Mouse (Mus musculus): ENCODE results near the gene Sin3a. TPM values are rescaled to one million over a fixed set of nuclear protein-coding genes. Genes with fewer than 3 reads are reported as not detected.

Sin3a gene
- 26.0 and 28.8 TPM in 2 replicates for polyA plus RNA-seq (2015; fragmentation: Nextera tagmentation; extraction: Ambion mirVana)

DNA sequence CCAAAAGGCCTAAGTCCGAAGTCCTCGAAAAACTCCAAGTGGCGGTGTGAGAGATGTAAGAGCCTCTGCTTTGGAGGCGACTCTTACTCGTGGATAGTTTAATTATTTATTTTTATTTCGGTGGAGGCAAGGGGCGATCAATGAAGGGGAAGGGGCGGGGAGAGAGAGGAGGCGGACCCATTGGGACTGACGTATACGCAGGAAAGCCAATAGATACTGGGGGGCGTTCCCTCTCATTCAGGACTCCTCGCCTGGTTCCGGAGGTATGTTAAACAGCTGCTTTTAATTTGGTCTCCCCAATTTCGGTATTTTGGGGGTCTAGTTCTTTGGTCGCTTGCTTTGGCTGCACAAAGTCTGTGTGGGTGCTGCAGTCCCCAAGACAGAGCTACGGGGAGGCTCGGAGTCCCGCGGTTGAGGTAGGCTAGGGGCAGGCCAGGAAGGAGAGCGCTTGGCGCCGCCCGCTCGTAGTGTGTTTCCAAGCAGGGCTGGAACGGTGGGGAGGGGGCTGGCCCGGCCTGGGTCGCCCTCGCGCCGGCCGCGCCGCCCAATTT lies at the start of gene Sin3a:
TSS of gene Sin3a (plus strand) at position 240 of the 551 bp plus-strand sequence.
- H3K27me3 ChIP-seq = no peaks in the 10 kb centered on the region
- 0 out of 2 replicates have a peak, but pooled peaks cover 4% of the 10 kb centered on the region for H3K36me3 ChIP-seq
- peaks cover 30% of the 10 kb centered on the region for H3K4me1 ChIP-seq (replicated peaks)
- ATAC-seq (ENCODE audit: low FRiP score) = no peak
- H3K4me2 ChIP-seq = peak within 1 kb of the TSS; percentile 94
- H3K9ac ChIP-seq = peak within 1 kb of the TSS; percentile 82
- H3K9me3 ChIP-seq = no peaks in the 10 kb centered on the region
- peak within 1 kb of the TSS; percentile 92 for H3K4me3 ChIP-seq
- under 1% methylated on average over 34 of the region's 34 CpGs for WGBS
- H3K27ac ChIP-seq = peak within 1 kb of the TSS; percentile 97

DNA sequence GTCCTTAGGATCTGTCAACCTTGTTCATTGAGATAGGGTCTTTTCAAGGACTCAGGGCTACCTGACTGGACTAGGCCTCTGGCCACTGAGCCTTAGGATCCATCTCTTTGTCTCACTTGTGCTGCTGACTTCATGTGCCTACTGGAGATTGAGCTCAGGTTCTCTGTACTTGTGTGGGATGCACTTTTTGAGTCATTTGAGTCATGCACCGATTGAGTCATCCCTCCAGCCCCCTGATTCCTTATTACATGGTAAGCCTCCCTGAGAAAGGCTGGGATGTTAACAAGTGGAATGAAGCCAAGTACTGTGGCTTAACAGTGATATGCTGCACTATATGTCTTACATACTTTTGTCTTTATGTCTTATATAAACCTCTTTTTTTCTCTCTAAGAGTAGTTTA lies 40.1 kb upstream of the Sin3a start:
- 100% methylated on average over 1 of the region's 1 CpGs for WGBS
- 0 out of 2 replicates have a peak, but pooled peaks cover 3% of the 10 kb centered on the region for H3K9me3 ChIP-seq
- peaks cover 60% of the 10 kb centered on the region for H3K36me3 ChIP-seq
- H3K4me3 ChIP-seq = no peak overlapping the region
- H3K4me2 ChIP-seq = no peak overlapping the region
- H3K9ac ChIP-seq = no peak overlapping the region
- no peak for ATAC-seq (ENCODE audit: low FRiP score)
- no peak overlapping the region for H3K27ac ChIP-seq
- no peaks in the 10 kb centered on the region for H3K4me1 ChIP-seq (replicated peaks)
- H3K27me3 ChIP-seq = no peaks in the 10 kb centered on the region

DNA sequence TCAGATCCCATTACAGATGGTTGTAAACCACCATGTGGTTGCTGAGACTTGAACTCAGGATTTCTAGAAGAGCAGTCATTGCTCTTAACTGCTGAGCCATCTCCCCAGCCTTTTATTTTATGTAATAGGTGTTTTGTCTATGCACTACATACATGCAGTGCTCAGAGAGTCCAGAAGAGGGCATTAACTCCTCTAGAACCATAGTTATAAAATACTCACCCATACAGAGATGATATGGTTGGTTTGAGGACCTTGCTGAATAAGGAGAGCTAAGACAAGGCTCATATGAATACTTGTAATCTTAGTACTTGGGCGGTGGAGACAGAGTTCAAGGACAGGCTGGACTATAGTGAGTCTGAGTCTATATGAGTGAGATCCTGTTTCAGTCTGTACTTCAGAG lies 15.6 kb upstream of the Sin3a start:
- no peak for ATAC-seq (ENCODE audit: low FRiP score)
- Histone ChIP-seq H3K4me2 (no peak overlapping the region), H3K27me3 (no peaks in the 10 kb centered on the region), H3K9me3 (no peaks in the 10 kb centered on the region), H3K4me1 (replicated peaks) (no peaks in the 10 kb centered on the region), H3K9ac (no peak overlapping the region), H3K4me3 (no peak overlapping the region), H3K36me3 (peaks cover 50% of the 10 kb centered on the region), H3K27ac (no peak overlapping the region)
- WGBS = 94% methylated on average over 1 of the region's 1 CpGs

DNA sequence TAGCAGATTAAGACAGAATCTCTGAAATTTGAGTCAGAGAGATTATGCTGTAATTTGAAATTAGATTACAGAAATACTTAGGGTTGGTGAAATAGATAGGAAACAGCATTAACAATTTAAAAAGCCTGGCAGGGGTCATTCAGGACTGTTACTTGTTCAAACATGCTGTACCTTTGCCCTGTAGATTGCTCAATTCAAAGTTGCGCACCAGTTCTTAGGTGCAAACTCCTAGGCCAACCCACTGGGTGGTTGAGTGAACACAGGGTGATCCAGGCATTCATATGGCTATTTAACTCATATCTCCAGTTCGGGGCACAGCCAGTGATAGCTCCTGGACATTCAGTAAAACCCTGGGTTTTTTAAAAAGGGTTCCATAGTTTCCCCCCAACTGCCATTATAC lies 7.7 kb upstream of the Sin3a start:
- no peaks in the 10 kb centered on the region for H3K4me1 ChIP-seq (replicated peaks)
- no peaks in the 10 kb centered on the region for H3K27me3 ChIP-seq
- no peak overlapping the region for H3K4me3 ChIP-seq
- H3K27ac ChIP-seq = no peak overlapping the region
- H3K9ac ChIP-seq = no peak overlapping the region
- WGBS = 96% methylated on average over 2 of the region's 2 CpGs
- no peak overlapping the region for H3K4me2 ChIP-seq
- no peaks in the 10 kb centered on the region for H3K9me3 ChIP-seq
- peaks cover 39% of the 10 kb centered on the region for H3K36me3 ChIP-seq
- ATAC-seq (ENCODE audit: low FRiP score) = no peak

DNA sequence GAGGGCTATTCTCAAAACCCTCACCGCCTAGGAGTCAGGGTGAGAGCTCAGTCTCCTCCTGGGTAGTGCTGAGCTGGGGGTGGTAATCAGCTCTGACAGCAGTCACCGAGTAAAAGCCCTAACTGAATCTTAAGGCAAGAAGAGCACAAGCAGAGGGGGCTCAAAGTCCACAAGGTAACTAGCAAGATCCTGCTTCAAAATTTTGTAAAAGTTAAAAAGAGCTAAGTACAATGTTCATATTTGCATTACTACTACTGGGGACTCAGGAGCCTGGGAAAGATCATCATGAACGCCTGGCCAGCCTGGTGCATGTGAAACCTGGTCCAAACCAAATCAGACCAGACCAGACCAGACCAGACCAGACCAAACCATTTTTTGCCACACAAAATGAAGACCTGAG lies 3.6 kb upstream of the Sin3a start:
- H3K4me1 ChIP-seq (replicated peaks) = peaks cover 13% of the 10 kb centered on the region
- H3K27me3 ChIP-seq = no peaks in the 10 kb centered on the region
- no peak for ATAC-seq (ENCODE audit: low FRiP score)
- H3K27ac ChIP-seq = no peak overlapping the region
- H3K9ac ChIP-seq = no peak overlapping the region
- H3K4me3 ChIP-seq = no peak overlapping the region
- H3K36me3 ChIP-seq = peaks cover 11% of the 10 kb centered on the region; the same call in 1 of the 2 replicates
- H3K9me3 ChIP-seq = no peaks in the 10 kb centered on the region
- WGBS = 70% methylated on average over 3 of the region's 3 CpGs
- no peak overlapping the region for H3K4me2 ChIP-seq

DNA sequence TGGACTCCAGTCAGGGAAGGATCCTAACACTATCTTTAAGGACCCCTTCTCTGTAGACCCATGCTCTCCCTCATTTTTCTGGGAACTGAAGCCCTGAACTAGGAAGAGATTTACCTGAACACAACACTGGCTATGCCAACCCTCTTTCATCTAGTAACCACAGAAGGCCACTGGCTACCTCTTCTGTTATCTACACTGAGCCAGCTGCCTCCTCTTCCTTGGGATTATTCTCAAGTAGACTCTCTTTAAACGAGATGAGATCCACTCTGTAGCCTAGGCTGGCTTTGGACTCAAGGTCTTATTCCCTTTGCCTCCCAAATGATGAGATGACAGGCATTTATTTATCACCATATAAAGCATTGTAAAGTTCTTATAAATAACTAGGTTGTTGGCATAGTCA lies 1.6 kb upstream of the Sin3a start:
- Histone ChIP-seq H3K4me3 (no peak overlapping the region), H3K4me2 (no peak overlapping the region), H3K27me3 (no peaks in the 10 kb centered on the region), H3K9ac (no peak overlapping the region), H3K36me3 (0 out of 2 replicates have a peak, but pooled peaks cover 8% of the 10 kb centered on the region), H3K4me1 (replicated peaks) (peaks cover 29% of the 10 kb centered on the region), H3K9me3 (no peaks in the 10 kb centered on the region), H3K27ac (no peak overlapping the region)
- 71% methylated on average over 1 of the region's 1 CpGs for WGBS
- no peak for ATAC-seq (ENCODE audit: low FRiP score)

DNA sequence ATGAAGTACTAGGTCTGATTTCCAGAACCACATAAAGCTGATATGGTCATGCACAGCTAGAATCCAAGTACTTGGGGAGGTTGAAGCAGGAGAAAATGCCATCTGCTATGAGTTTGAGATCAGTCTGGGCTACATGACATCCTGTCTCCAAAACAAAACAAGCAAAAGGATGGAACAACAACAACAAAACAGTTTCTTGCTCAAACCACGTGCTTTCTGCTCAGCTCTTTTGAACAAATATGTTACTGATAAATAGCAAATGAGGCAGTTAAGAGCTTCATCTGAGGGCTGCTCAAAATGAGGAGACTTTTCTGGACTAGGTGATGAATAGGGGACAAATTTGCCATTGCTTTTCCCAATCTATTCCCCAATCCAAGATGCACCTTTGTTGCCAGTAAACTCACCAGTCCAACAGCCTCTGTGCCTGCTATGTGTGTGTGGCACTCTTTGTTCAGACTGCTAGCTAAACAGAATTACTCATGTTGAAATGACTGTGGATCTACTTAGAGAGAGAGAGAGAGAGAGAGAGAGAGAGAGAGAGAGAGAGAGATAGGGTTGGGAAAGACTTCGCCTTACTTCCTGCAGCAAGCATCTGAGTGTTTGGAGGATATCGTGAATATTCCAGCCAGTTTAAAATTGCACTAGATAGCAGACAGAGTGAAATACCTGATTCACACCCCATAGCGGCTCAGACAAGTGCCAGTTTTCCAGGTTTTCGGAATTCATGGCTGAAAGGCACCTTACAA lies 867 bp upstream of the Sin3a start:
- peak overlapping the region; percentile 24 for H3K27ac ChIP-seq
- H3K4me1 ChIP-seq (replicated peaks) = peaks cover 30% of the 10 kb centered on the region
- WGBS = 35% methylated on average over 5 of the region's 5 CpGs
- peak overlapping the region; percentile 94 for H3K4me2 ChIP-seq
- no peak for ATAC-seq (ENCODE audit: low FRiP score)
- H3K4me3 ChIP-seq = peak overlapping the region; percentile 92
- H3K9me3 ChIP-seq = no peaks in the 10 kb centered on the region
- peak overlapping the region; percentile 82 for H3K9ac ChIP-seq
- 0 out of 2 replicates have a peak, but pooled peaks cover 4% of the 10 kb centered on the region for H3K36me3 ChIP-seq
- H3K27me3 ChIP-seq = no peaks in the 10 kb centered on the region

DNA sequence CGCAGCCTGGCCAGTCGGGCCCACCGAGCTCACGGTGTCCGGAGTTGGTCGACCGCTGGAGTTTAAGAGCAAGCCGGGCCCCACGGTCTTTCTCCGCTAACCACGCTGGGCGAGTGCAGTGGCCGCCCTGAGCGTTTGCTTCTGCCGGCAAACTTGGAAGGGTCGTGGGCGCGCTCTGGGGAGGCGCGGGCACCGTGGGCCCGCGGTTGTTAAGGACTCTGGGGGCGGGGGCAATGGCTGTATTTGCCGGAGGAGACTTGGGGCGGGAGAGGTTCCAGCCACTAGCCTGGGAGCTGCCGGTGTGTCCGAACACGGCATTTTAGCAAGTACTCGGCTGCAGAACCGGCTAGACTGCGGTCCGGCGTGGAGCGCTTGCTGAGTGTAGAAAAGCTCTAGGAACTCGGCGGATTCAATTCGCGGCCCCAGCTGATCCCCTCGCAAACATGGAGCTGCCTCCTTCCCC lies 717 bp downstream of the Sin3a start:
- under 1% methylated on average over 40 of the region's 40 CpGs for WGBS
- no peaks in the 10 kb centered on the region for H3K9me3 ChIP-seq
- H3K36me3 ChIP-seq = no peaks in the 10 kb centered on the region
- H3K4me2 ChIP-seq = peak overlapping the region; percentile 94
- no peaks in the 10 kb centered on the region for H3K27me3 ChIP-seq
- H3K4me3 ChIP-seq = peak overlapping the region; percentile 92
- no peak for ATAC-seq (ENCODE audit: low FRiP score)
- peak overlapping the region; percentile 82 for H3K9ac ChIP-seq
- H3K27ac ChIP-seq = peak overlapping the region; percentile 97
- H3K4me1 ChIP-seq (replicated peaks) = peaks cover 34% of the 10 kb centered on the region

DNA sequence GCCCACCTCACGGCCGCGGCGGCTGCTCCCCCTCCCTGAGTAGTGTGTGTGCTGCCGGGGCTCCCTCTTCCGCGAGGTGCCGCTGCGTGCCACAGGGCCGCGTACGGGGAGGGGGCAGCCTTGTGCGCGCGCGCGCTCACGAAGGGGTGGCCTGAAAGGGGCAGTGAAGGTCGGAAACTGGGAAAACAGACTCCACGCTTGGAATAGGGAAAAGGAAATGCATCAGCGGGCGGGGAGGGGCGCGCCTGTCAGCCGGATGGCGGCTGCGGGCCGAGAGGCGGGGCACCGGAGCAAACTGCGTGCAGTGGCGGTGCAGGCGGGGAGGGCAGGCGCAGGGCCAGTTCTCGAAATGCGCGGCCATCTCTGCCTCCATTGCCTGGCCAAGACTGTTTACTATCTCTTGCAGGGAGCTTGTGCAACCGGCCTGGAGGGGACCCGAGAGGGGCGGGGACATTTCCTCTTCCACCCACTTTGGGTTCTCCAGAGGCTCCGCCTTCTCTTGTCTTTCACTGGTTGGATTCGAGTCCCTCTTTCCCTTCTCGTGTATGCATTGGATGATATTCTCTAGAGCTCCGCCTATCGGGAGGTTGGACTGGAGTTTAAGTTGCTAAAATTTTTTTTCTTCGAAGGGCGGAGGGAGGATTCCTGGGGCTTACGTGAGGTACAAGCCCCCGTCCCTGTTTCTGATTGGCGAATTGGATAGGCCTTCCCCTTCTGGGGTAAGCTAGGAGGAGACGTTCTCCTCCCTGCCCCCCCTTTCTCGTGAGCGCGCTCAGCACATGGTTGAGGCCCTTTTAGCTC lies 1.3 kb downstream of the Sin3a start:
- Histone ChIP-seq H3K27ac (peak overlapping the region; percentile 97), H3K4me3 (peak overlapping the region; percentile 92), H3K4me1 (replicated peaks) (peaks cover 34% of the 10 kb centered on the region), H3K9ac (peak overlapping the region; percentile 82), H3K9me3 (no peaks in the 10 kb centered on the region), H3K4me2 (peak overlapping the region; percentile 94), H3K27me3 (no peaks in the 10 kb centered on the region), H3K36me3 (no peaks in the 10 kb centered on the region)
- peak; percentile 67 for ATAC-seq (ENCODE audit: low FRiP score)
- under 1% methylated on average over 46 of the region's 54 CpGs for WGBS

DNA sequence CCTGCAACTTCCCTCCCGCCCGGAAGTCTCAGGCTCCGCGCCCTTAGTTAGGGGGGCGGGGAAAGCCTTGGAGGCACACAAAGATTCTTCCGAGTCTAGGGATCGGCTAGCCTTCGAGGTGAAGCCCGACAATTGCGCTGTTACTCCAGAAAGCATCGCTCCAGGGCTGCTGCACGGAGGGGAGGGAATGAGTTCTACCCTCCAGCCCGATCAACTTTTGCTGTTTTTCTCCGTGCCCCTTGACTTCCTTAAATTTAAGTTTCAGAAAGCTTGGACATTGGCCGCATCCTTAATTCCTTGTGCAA lies 1.9 kb downstream of the Sin3a start:
- Histone ChIP-seq H3K27me3 (no peaks in the 10 kb centered on the region), H3K4me1 (replicated peaks) (peaks cover 34% of the 10 kb centered on the region), H3K9ac (peak overlapping the region; percentile 74), H3K36me3 (no peaks in the 10 kb centered on the region), H3K27ac (peak overlapping the region; percentile 97), H3K4me3 (peak overlapping the region; percentile 92), H3K9me3 (no peaks in the 10 kb centered on the region), H3K4me2 (peak overlapping the region; percentile 94)
- no peak for ATAC-seq (ENCODE audit: low FRiP score)
- under 1% methylated on average over 15 of the region's 15 CpGs for WGBS

DNA sequence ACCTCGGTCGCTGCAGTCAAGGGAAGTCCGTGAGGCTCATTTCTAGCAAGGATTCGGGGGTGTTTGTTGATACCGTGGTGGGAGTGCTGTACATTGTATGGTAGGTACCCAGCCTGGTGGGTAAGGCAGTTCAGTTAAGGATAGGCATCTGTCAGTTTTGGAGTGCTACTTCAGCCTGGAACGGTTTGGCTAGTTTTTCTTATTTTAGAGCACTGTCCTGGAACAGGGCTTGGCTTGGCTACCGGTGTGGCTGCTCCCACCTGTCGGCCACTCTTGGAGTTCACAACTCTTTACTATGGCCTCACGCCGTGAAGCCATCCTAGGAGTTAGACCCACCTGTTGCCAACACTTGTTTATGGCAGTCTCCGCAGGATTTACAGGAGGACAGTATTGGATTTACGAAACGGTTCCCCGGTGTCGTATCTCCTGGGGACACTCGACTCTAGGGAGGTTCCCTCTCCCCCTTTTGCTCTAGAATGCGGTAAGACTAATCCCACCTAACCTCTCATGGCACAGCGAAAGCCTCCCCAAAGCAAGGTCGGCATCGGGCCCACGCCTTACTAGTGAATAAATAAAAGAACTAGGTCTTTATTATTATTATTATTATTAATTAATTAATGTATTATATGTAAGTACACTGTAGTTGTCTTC lies 2.5 kb downstream of the Sin3a start:
- no peaks in the 10 kb centered on the region for H3K27me3 ChIP-seq
- WGBS = 7% methylated on average over 21 of the region's 21 CpGs

More for the DNA sequence above, 2.5 kb downstream of the Sin3a start:
- H3K9ac ChIP-seq = peak overlapping the region; percentile 74
- H3K4me3 ChIP-seq = peak overlapping the region; percentile 92
- no peaks in the 10 kb centered on the region for H3K36me3 ChIP-seq
- H3K4me1 ChIP-seq (replicated peaks) = peaks cover 34% of the 10 kb centered on the region
- no peaks in the 10 kb centered on the region for H3K9me3 ChIP-seq
- peak overlapping the region; percentile 97 for H3K27ac ChIP-seq
- no peak for ATAC-seq (ENCODE audit: low FRiP score)
- peak overlapping the region; percentile 94 for H3K4me2 ChIP-seq
